Mouse (Mus musculus): ENCODE results near the gene Pxn. TPM values are rescaled to one million over a fixed set of nuclear protein-coding genes. Genes with fewer than 3 reads are reported as not detected.
A peak's percentile ranks its signal among the peaks of the same experiment; 100 is the strongest.

The Pxn gene
- polyA plus RNA-seq (2015; fragmentation: Nextera tagmentation; extraction: Ambion mirVana): 41.9 and 44.5 TPM in 2 replicates

DNA sequence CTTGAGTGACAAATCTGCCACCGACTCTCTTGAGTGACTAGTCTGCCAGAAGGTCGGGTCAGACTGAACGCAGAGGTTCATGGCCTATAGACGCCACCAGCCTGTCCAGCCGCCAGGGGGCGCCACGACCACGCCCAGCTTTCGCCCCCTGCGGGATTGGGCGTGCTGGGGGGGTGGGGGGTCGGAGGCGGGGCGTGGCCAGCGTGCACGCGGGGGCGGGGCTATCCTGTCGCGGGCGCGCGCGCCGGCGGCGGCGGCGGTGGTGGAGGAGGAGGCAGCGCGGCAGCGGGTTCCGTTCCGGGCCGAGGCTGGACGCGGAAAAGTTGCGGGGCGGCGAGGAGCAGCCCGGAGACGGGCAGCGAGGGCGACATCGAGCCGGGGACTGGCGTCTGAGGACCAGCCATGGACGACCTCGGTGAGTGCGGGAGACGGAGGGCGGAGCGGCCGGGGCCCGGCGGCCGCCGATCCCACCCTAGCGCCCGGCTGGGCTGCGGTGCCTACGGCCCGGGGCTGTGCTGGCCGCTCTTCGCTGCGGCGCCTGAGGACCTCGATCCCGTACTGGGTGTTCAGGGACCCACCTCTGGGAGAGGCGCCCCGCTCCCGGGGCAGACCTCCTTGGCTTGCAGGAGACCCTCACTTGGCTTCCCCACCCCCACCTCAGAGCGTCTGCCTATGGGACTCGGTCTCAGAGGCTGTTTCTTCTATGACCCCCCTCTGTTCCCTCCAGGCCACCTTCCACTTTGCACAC, at the start of gene Pxn:
Pxn (plus strand) TSS at position 223 of the 748 bp plus-strand sequence.
- Histone ChIP-seq H3K9ac (ENCODE audit: low read length) (peak within 1 kb of the TSS; percentile 95), H3K36me3 (ENCODE audit: control insufficient read depth, insufficient read depth, low read length) (no peaks in the 10 kb centered on the region), H3K27me3 (ENCODE audit: control insufficient read depth, insufficient read depth, low read length) (no peaks in the 10 kb centered on the region), H3K4me1 (ENCODE audit: control insufficient read depth, insufficient read depth, low read length) (peaks cover 31% of the 10 kb centered on the region), H3K27ac (ENCODE audit: low read length) (peak within 1 kb of the TSS; percentile 77), H3K4me2 (ENCODE audit: low read depth, low read length) (peak within 1 kb of the TSS; percentile 96), H3K9me3 (replicated peaks; ENCODE audit: control insufficient read depth, low read length) (no peaks in the 10 kb centered on the region), H3K4me3 (replicated peaks; ENCODE audit: low read length) (peak within 1 kb of the TSS; percentile 93)
- peak; percentile 86 for ATAC-seq (ENCODE audit: insufficient read depth, low FRiP score)
- WGBS: under 1% methylated on average over 61 of the region's 74 CpGs

DNA sequence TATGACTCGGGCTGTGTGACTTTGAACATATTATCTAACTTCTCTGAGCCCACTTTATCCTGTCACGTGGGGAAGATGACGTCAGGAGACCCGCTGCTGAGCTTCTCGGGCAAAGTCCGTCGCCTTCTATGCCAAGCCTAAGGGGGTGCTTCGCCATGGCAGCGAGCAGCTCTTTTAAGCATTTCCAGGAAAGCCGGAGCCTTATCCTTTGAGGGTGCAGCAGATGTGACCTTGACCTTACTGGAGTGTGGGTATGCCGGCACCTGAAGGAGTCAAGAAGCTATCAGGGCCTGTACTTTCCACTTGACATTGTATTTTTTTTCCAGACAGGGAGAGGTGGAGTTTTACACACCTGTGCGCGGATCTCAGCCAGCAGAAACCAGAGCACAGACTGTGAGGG, 47.6 kb upstream of the Pxn start:
- H3K36me3 ChIP-seq (ENCODE audit: control insufficient read depth, insufficient read depth, low read length): no peaks in the 10 kb centered on the region
- no peak overlapping the region for H3K4me3 ChIP-seq (replicated peaks; ENCODE audit: low read length)
- H3K9me3 ChIP-seq (replicated peaks; ENCODE audit: control insufficient read depth, low read length): no peaks in the 10 kb centered on the region
- 52% methylated on average over 13 of the region's 13 CpGs for WGBS
- H3K27me3 ChIP-seq (ENCODE audit: control insufficient read depth, insufficient read depth, low read length): no peaks in the 10 kb centered on the region
- H3K4me1 ChIP-seq (ENCODE audit: control insufficient read depth, insufficient read depth, low read length): no peaks in the 10 kb centered on the region
- H3K27ac ChIP-seq (ENCODE audit: low read length): no peak overlapping the region
- H3K9ac ChIP-seq (ENCODE audit: low read length): no peak overlapping the region
- no peak for ATAC-seq (ENCODE audit: insufficient read depth, low FRiP score)
- no peak overlapping the region for H3K4me2 ChIP-seq (ENCODE audit: low read depth, low read length)

DNA sequence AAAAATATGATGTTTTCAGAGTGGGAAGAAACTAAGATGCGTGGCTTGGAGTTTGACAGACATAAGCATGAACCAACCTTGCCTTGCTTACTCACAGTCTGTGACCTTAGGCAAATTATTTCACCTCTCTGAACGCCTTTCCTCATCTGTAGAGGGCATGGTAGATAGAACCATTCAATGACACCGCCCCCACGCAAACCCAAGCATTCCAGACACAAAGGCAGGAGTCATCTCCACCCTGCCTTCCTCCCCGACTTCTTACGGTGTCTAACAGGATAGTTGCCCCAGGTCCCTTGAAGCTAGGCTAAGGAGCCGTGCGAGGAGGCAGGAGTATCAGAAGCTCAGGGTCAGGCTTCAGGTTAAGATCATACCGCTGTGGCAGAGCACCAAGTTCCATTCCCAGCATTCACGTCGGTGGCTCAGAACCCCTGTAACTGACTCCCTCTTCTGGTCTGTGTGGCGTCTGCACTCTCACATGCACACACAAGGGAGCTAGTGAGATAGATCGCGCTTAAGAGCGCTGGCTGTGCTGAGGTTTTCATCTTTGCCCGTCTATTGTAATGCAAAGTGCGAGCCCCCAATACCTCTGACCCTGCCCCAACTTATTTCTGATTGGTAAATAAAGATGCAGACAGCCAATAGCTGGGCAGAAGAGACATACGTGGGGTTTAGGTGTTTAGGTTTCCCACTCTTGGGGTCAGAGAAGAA, 41.9 kb upstream of the Pxn start:
- ATAC-seq (ENCODE audit: insufficient read depth, low FRiP score): no peak
- no peak overlapping the region for H3K4me2 ChIP-seq (ENCODE audit: low read depth, low read length)
- H3K9me3 ChIP-seq (replicated peaks; ENCODE audit: control insufficient read depth, low read length): no peaks in the 10 kb centered on the region
- H3K4me3 ChIP-seq (replicated peaks; ENCODE audit: low read length): no peak overlapping the region
- WGBS: 78% methylated on average over 18 of the region's 18 CpGs
- H3K9ac ChIP-seq (ENCODE audit: low read length): no peak overlapping the region
- no peaks in the 10 kb centered on the region for H3K27me3 ChIP-seq (ENCODE audit: control insufficient read depth, insufficient read depth, low read length)
- no peak overlapping the region for H3K27ac ChIP-seq (ENCODE audit: low read length)
- no peaks in the 10 kb centered on the region for H3K36me3 ChIP-seq (ENCODE audit: control insufficient read depth, insufficient read depth, low read length)
- H3K4me1 ChIP-seq (ENCODE audit: control insufficient read depth, insufficient read depth, low read length): 0 out of 2 replicates have a peak, but pooled peaks cover 3% of the 10 kb centered on the region

DNA sequence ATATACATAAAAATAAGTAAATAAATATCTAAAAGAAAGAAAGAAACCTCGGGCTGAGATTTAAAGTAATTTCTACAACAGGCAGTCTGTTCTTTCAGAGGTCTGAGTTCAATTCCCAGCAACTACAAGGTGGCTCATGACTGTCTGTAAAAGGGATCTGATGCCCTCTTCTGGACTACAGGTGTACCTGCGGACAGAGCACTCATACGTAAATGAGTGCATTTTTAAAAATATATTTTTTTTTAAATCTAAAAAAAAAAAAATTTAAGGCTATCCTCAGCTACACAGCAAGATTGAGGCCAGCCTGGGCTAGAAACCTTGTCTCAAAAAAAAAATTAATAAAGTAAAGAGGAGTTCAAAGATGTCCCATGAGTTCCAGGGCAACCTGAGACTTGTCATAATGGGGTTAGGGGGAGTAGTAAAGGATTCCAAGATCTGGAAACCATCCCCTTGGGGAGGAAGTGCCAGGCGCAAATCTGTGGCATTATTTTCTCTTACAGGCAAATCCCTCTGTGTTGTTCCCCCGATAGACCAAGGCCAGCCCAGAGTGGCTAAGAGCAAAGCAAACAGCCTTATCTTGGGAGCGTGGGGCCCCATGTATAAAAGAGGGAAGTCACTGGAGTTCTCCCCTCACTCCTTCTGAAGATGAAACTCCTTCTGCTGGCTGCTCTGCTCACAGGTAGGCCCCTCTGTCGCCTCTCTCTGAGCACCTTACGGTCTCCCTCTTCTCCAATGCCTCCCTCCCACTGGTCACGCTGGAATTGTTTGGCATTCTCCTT, 40.6 kb upstream of the Pxn start, which contains the start of gene Pla2g1b:
Pla2g1b (plus strand) TSS at position 621 of the 779 bp plus-strand sequence.
- no peak within 1 kb of the TSS for H3K9ac ChIP-seq (ENCODE audit: low read length)
- H3K27me3 ChIP-seq (ENCODE audit: control insufficient read depth, insufficient read depth, low read length): peaks cover 3% of the 10 kb centered on the region; the same call in 1 of the 2 replicates
- 0 out of 2 replicates have a peak, but pooled peaks cover 3% of the 10 kb centered on the region for H3K4me1 ChIP-seq (ENCODE audit: control insufficient read depth, insufficient read depth, low read length)
- H3K27ac ChIP-seq (ENCODE audit: low read length): no peak within 1 kb of the TSS
- no peaks in the 10 kb centered on the region for H3K36me3 ChIP-seq (ENCODE audit: control insufficient read depth, insufficient read depth, low read length)
- H3K4me2 ChIP-seq (ENCODE audit: low read depth, low read length): peak within 1 kb of the TSS; percentile 2; the same call in 1 of the 2 replicates
- ATAC-seq (ENCODE audit: insufficient read depth, low FRiP score): peak; percentile 31; the same call in 1 of the 2 replicates
- WGBS: 37% methylated on average over 9 of the region's 9 CpGs
- no peaks in the 10 kb centered on the region for H3K9me3 ChIP-seq (replicated peaks; ENCODE audit: control insufficient read depth, low read length)
- no peak within 1 kb of the TSS for H3K4me3 ChIP-seq (replicated peaks; ENCODE audit: low read length)

DNA sequence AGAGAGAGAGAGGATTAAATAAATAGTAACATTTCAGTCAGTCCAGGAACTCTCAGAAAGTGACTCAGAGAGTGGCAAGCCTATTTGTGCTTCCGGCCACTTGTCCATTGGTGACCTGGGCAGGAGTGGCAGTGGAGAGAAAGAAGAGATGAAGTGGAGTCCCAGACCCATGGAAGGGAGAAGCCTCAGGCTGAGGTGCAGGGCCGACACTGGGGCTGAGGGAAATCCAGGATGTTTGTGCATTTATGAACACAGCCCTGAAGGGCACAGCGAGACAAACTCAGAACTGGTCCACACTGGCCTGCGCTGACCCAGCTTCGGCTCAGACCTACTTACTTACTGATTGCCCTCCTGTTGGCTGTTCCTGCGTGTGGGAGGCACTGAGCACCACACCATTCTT, 36.7 kb upstream of the Pxn start:
- no peak overlapping the region for H3K27ac ChIP-seq (ENCODE audit: low read length)
- H3K36me3 ChIP-seq (ENCODE audit: control insufficient read depth, insufficient read depth, low read length): no peaks in the 10 kb centered on the region
- no peak overlapping the region for H3K4me3 ChIP-seq (replicated peaks; ENCODE audit: low read length)
- peaks cover 3% of the 10 kb centered on the region; the same call in 1 of the 2 replicates for H3K27me3 ChIP-seq (ENCODE audit: control insufficient read depth, insufficient read depth, low read length)
- H3K9me3 ChIP-seq (replicated peaks; ENCODE audit: control insufficient read depth, low read length): no peaks in the 10 kb centered on the region
- 0 out of 2 replicates have a peak, but pooled peaks cover 3% of the 10 kb centered on the region for H3K4me1 ChIP-seq (ENCODE audit: control insufficient read depth, insufficient read depth, low read length)
- no peak overlapping the region for H3K9ac ChIP-seq (ENCODE audit: low read length)
- 64% methylated on average over 6 of the region's 6 CpGs for WGBS
- no peak overlapping the region for H3K4me2 ChIP-seq (ENCODE audit: low read depth, low read length)
- no peak for ATAC-seq (ENCODE audit: insufficient read depth, low FRiP score)

DNA sequence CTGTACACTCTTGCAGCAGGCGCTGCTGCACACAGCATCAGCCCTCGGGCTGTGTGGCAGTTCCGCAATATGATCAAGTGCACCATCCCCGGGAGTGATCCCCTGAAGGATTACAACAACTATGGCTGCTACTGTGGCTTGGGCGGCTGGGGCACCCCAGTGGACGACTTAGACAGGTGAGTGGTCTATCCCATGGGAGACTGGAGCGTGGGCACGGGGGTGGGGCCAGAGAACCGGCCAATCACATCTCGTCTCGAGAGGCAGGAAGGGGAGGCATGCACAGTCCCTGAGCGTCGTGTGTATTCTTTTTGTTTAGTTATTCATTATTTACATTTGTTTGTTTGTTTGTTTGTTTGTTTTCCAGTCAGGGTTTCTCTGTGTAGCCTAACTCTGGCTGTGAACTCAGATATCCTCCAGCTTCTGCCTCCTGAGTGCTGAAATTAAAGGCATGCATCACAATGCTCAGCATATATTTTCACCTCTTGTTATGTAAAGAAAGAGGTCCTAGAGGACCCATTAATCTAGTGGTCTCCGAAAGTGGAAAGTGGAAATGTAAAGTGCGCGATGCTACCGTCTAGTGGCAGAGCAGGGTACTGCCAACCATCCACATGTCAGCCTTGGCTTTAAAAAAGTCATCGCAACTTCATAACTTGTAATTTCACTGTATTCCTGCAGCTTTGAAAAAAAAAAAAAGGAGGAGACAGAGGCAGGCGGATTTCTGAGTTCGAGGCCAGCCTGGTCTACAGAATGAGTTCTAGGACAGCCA, 35.5 kb upstream of the Pxn start:
- Histone ChIP-seq H3K9ac (ENCODE audit: low read length) (no peak overlapping the region), H3K4me3 (replicated peaks; ENCODE audit: low read length) (no peak overlapping the region), H3K9me3 (replicated peaks; ENCODE audit: control insufficient read depth, low read length) (no peaks in the 10 kb centered on the region), H3K4me1 (ENCODE audit: control insufficient read depth, insufficient read depth, low read length) (0 out of 2 replicates have a peak, but pooled peaks cover 3% of the 10 kb centered on the region), H3K27ac (ENCODE audit: low read length) (no peak overlapping the region), H3K36me3 (ENCODE audit: control insufficient read depth, insufficient read depth, low read length) (no peaks in the 10 kb centered on the region), H3K27me3 (ENCODE audit: control insufficient read depth, insufficient read depth, low read length) (peaks cover 3% of the 10 kb centered on the region; the same call in 1 of the 2 replicates), H3K4me2 (ENCODE audit: low read depth, low read length) (0 out of 2 replicates have a peak overlapping the region, but pooled peaks have one; percentile 20)
- WGBS: 37% methylated on average over 20 of the region's 20 CpGs
- no peak for ATAC-seq (ENCODE audit: insufficient read depth, low FRiP score)

DNA sequence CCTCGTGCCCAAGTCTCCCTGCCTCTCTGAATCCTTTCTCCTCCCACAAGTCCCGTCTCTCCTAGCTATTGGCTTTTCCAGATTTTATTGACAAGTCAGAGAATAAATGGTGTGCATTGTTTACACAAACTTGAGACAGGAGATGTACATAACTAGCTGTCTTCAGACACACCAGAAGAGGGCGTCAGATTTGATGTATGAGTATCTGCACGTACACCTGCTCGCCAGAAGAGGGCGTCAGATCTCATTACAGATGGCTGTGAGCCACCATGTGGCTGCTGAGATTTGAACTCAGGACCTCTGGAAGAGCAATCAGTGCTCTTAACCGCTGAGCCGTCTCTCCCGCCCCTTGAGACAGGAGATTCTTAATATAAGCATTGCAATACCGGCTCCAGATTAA, 33.3 kb upstream of the Pxn start:
- Histone ChIP-seq H3K4me1 (ENCODE audit: control insufficient read depth, insufficient read depth, low read length) (no peaks in the 10 kb centered on the region), H3K4me2 (ENCODE audit: low read depth, low read length) (no peak overlapping the region), H3K27ac (ENCODE audit: low read length) (no peak overlapping the region), H3K9ac (ENCODE audit: low read length) (no peak overlapping the region), H3K4me3 (replicated peaks; ENCODE audit: low read length) (no peak overlapping the region), H3K36me3 (ENCODE audit: control insufficient read depth, insufficient read depth, low read length) (no peaks in the 10 kb centered on the region), H3K9me3 (replicated peaks; ENCODE audit: control insufficient read depth, low read length) (no peaks in the 10 kb centered on the region), H3K27me3 (ENCODE audit: control insufficient read depth, insufficient read depth, low read length) (peaks cover 3% of the 10 kb centered on the region; the same call in 1 of the 2 replicates)
- no peak for ATAC-seq (ENCODE audit: insufficient read depth, low FRiP score)
- WGBS: 69% methylated on average over 10 of the region's 10 CpGs

DNA sequence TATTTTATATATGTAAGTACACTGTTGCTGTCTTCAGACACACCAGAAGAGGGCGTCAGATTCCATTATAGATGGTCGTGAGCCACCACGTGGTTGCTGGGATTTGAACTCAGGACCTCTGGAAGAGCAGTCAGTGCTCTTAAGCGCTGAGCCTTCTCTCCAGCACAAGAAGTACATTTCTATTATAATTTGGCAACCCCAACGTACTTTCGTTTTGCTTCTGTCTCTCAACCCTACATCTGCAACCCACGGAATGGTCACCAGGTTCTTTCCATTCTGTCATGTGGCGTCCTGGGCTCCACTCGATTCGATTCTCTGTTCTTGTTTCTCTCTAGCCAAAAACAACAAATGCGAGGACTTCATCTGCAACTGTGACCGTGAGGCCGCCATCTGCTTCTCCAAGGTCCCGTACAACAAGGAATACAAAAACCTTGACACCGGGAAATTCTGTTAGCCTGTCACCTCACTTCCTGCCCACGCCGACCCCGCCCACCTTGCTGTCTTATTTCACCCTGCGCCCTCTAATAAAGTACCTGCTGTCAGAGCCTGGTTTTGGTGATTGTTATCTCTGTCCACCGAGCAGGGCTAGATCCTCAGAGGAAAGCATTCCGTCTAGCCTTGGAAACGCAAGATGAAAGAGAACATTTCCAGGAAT, 32.2 kb upstream of the Pxn start:
- H3K9ac ChIP-seq (ENCODE audit: low read length): no peak overlapping the region
- no peak overlapping the region for H3K4me3 ChIP-seq (replicated peaks; ENCODE audit: low read length)
- no peak overlapping the region for H3K27ac ChIP-seq (ENCODE audit: low read length)
- H3K27me3 ChIP-seq (ENCODE audit: control insufficient read depth, insufficient read depth, low read length): peaks cover 3% of the 10 kb centered on the region; the same call in 1 of the 2 replicates
- H3K36me3 ChIP-seq (ENCODE audit: control insufficient read depth, insufficient read depth, low read length): no peaks in the 10 kb centered on the region
- 67% methylated on average over 22 of the region's 22 CpGs for WGBS
- no peaks in the 10 kb centered on the region for H3K4me1 ChIP-seq (ENCODE audit: control insufficient read depth, insufficient read depth, low read length)
- no peak overlapping the region for H3K4me2 ChIP-seq (ENCODE audit: low read depth, low read length)
- no peak for ATAC-seq (ENCODE audit: insufficient read depth, low FRiP score)
- H3K9me3 ChIP-seq (replicated peaks; ENCODE audit: control insufficient read depth, low read length): no peaks in the 10 kb centered on the region

Data from stomach, embryonic 16.5 days (tissue).